Mouse (Mus musculus): Measurements from ENCODE around the gene Heg1. TPM values are rescaled to one million over a fixed set of nuclear protein-coding genes. Genes with fewer than 3 reads are reported as not detected.

Gene Heg1
- polyA plus RNA-seq (2017; shearing (Covaris generic)), result 29.2 TPM

DNA sequence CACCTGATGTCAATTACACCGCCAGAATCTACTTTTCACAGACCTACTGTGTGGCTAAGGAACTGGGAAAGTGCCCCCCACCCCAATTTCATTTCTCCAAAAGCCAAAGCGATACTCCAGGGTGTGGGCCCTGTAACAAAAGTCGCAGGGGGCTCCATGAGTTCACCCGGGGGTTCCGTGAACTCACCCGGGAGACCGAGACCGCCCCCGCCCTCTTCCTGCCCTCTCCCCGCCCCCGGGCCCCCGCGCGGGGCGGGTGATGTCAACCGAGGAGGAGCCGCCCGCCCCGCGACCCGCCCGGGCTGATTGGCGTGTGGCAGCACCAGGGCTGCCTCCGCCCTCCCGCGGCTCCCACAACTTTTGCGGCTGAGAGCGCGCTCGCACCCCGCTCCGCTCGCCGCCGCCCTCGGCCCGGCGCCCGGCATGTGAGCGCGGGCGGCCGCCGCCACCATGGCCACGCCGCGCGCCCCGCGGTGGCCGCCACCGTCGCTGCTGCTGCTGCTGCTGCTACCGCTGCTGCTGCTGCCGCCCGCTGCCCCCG, at the start of gene Heg1:
Heg1 (plus strand) TSS at position 209 of the 541 bp plus-strand sequence.

GRCm38 (mm10) chr16:33793846-33794791, 109.9 kb downstream of the Heg1 start, which contains the start of gene Muc13:
TSS of gene Muc13 (plus strand) at chr16:33794037.

Other genes with a start within 250 kb of the Heg1 start
- gene Slc12a8, start 167.0 kb upstream of the Heg1 start, polyA plus RNA-seq (2017; shearing (Covaris generic)), result 0.91 TPM
- gene Muc13, start 109.7 kb downstream of the Heg1 start, polyA plus RNA-seq (2017; shearing (Covaris generic)), result not detected
- not detected for gene Itgb5, start 145.3 kb downstream of the Heg1 start, polyA plus RNA-seq (2017; shearing (Covaris generic))

Measured in naive thymus-derived CD4-positive, alpha-beta T cell, adult 5 months (primary cell).